Mouse (Mus musculus): Measurements from ENCODE around the gene Pet117. TPM values are rescaled to one million over a fixed set of nuclear protein-coding genes. Genes with fewer than 3 reads are reported as not detected.

The Pet117 gene
- polyA plus RNA-seq (2012; fragmentation: generic; extraction: Trizol), result 1 to 10 TPM in 1 of 2 experiments, not detected in 1; 2.9 TPM

GRCm38 (mm10) chr2:144368400-144369019, at the start of gene Pet117, which contains the start of gene Kat14:
Pet117 (plus strand) TSS chr2:144368996.
Kat14 (plus strand) TSS chr2:144368983.

DNA sequence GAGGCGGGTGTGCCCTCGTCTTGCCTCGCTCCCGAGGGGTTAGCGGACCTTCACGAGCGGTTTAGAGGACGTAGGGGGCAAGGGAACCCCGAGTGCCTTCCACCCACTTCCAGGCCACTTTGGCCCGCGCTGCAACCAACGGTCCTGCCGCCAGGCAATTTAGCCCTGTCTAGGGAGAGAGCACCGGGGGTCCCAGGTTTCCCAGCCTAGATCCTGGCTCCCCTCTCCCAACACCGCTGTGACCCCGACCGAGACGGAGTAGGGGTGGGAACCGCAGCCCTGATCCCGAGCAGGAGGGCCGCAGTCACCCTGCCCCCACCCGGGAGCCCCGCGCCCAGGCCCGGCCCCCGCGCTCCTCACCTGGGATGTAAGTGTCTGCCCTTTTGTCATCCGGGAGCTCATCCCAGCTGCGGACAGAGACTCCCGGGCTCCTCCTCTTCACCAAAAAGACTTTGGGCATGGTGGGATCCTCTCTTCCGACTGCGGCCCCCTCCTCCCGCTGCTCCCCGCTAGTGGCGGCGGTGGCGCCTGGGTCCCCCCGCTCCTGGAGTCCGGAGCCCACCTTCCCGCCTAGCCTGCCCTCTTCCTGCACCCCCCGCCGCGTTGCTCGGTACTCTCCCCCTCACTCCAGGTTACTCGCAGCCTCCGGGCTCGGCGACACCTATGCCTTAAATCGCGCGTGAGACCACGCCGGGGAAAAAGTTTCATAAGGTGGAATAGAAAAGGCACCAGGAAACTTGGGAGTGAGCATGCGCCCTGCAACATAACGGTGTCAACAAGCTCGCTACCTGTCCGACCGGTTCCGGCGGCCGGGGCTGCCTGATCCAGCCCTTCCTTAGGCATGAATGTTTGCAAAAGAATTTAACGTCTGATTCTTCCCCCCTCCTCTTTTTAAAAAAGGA, 37.1 kb upstream of the Pet117 start, which contains the start of gene Ovol2:
TSS of gene Ovol2 (minus strand) at position 746 of the 902 bp plus-strand sequence.

Other genes starting within 250 kb of the Pet117 start
- 1 to 10 TPM in 1 of 2 experiments, under 1 TPM in 1; 0.59 to 4.9 TPM for gene Mgme1, start 98.3 kb upstream of the Pet117 start, polyA plus RNA-seq (2012; fragmentation: generic; extraction: Trizol)
- 10 to 100 TPM in 1 of 2 experiments, 1 to 10 TPM in 1; 8.5 to 37.8 TPM for gene Snx5, start 98.1 kb upstream of the Pet117 start, polyA plus RNA-seq (2012; fragmentation: generic; extraction: Trizol)
- not detected for gene Ovol2, start 36.9 kb upstream of the Pet117 start, polyA plus RNA-seq (2012; fragmentation: generic; extraction: Trizol)
- gene Kat14, start within 50 bp of the Pet117 start, polyA plus RNA-seq (2012; fragmentation: generic; extraction: Trizol), result 10 to 100 TPM; 14.9 to 18.8 TPM
- under 1 TPM; 0.01 to 0.40 TPM for gene Dzank1, start 158.4 kb downstream of the Pet117 start, polyA plus RNA-seq (2012; fragmentation: generic; extraction: Trizol)
- gene Polr3f, start 158.7 kb downstream of the Pet117 start, polyA plus RNA-seq (2012; fragmentation: generic; extraction: Trizol), result 1 to 10 TPM in 1 of 2 experiments, under 1 TPM in 1; 0.33 to 2.7 TPM
- gene Rbbp9, start 181.9 kb downstream of the Pet117 start, polyA plus RNA-seq (2012; fragmentation: generic; extraction: Trizol), result 10 to 100 TPM in 1 of 2 experiments, under 1 TPM in 1; 0.46 to 10.9 TPM
- 10 to 100 TPM; 14.4 to 26.7 TPM for gene Sec23b, start 187.2 kb downstream of the Pet117 start, polyA plus RNA-seq (2012; fragmentation: generic; extraction: Trizol)
- 10 to 100 TPM in 1 of 2 experiments, 1 to 10 TPM in 1; 6.6 to 34.3 TPM for gene Smim26, start 225.1 kb downstream of the Pet117 start, polyA plus RNA-seq (2012; fragmentation: generic; extraction: Trizol)
- gene Dtd1, start 230.9 kb downstream of the Pet117 start, polyA plus RNA-seq (2012; fragmentation: generic; extraction: Trizol), result 1 to 10 TPM in 1 of 2 experiments, under 1 TPM in 1; 0.97 to 5.9 TPM